Mouse (Mus musculus) heart, postnatal 0 days (tissue): Measurements from ENCODE around the gene Lrrn2.

Experiments
- CTCF ChIP-seq: IDR thresholded peaks from 2 replicates; pipeline ENCODE4 v1.5.1; 2016; ENCODE audit warnings: antibody characterized with exemption, control low read depth, low read depth
- EP300 ChIP-seq: IDR thresholded peaks from 2 replicates; pipeline ENCODE4 v1.6.1; 2016; ENCODE audit warnings: antibody characterized with exemption, low read depth

GRCm38 (mm10) chr1:132919258-132919657 is 39.2 kb downstream of the Lrrn2 start:
- TF ChIP-seq CTCF (no peak), EP300 (no peak)
